In the genomic region with DNA sequence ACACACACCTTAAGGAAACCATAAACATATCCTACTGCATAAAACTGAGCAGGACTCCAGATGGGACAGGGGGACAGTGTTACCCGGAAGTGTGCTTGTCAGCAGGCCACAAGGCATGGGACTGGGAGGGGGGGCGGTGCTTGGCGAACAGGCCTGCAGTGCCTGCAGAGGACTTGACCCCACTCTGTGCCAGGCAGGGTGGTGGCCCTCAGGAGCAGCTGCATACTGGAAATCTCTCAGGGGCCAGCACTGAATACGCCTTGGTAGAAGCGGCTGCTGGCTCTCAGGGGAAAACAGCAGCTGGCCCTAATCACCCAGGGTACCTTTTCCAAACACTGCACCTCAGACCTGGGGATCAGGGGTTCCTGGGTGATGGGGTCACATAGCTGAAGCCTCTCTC, we compare ENCODE assay signal across 11 mouse cellular contexts. TPM values are rescaled to one million over a fixed set of nuclear protein-coding genes. Genes with fewer than 3 reads are reported as not detected.
DNase-seq lines count a peak whose midpoint lies in the region; ATAC-seq and TF ChIP-seq lines count a peak whose summit lies in the region.
"Had no signal": no experiment of that assay in that cellular context is flagged by ENCODE, and none has a peak within 500 bp of the region (broad histone marks: within the 10 kb centered on the region; RNA-seq: fewer than 3 reads in every experiment).

No protein-coding gene starts in this region.

- no peaks in the 10 kb centered on the region for H3K36me3 ChIP-seq in forebrain, embryonic 10.5 days (replicated peaks)
- H3K36me3 ChIP-seq in forebrain, embryonic 16.5 days (ENCODE audit: control insufficient read depth, insufficient read depth), result no peaks in the 10 kb centered on the region
- H3K36me3 ChIP-seq in kidney, embryonic 14.5 days (ENCODE audit: control insufficient read depth, insufficient read depth, low read length), result no peaks in the 10 kb centered on the region
- no peaks in the 10 kb centered on the region for H3K36me3 ChIP-seq in stomach, postnatal 0 days (ENCODE audit: control insufficient read depth, insufficient read depth, low read length)
- H3K36me3 ChIP-seq: heart, embryonic 13.5 days had no signal

- H3K27me3 ChIP-seq in forebrain, embryonic 10.5 days (ENCODE audit: poor library complexity, severe bottlenecking), result no peaks in the 10 kb centered on the region
- no peaks in the 10 kb centered on the region for H3K27me3 ChIP-seq in forebrain, embryonic 16.5 days (replicated peaks; ENCODE audit: control insufficient read depth, insufficient read depth, low read length)
- H3K27me3 ChIP-seq in kidney, embryonic 14.5 days (ENCODE audit: control insufficient read depth, insufficient read depth, low read length), result no peaks in the 10 kb centered on the region
- no peaks in the 10 kb centered on the region for H3K27me3 ChIP-seq in stomach, postnatal 0 days (ENCODE audit: control insufficient read depth, insufficient read depth, low read length)
- H3K27me3 ChIP-seq: heart, embryonic 13.5 days had no signal

- no peaks in the 10 kb centered on the region for H3K9me3 ChIP-seq in forebrain, embryonic 10.5 days
- no peaks in the 10 kb centered on the region for H3K9me3 ChIP-seq in forebrain, embryonic 16.5 days (ENCODE audit: control insufficient read depth, low read length)
- H3K9me3 ChIP-seq in kidney, embryonic 14.5 days (ENCODE audit: control insufficient read depth, low read length), result no peaks in the 10 kb centered on the region
- no peaks in the 10 kb centered on the region for H3K9me3 ChIP-seq in stomach, postnatal 0 days (ENCODE audit: control insufficient read depth, low read length)
- H3K9me3 ChIP-seq: heart, embryonic 13.5 days had no signal

- TF ChIP-seq EP300 in stomach, postnatal 0 days (optimal IDR thresholded peaks at IDR 0.05), result no peak

- 66% methylated on average over 5 of the region's 5 CpGs for WGBS in forebrain, embryonic 10.5 days
- WGBS in forebrain, embryonic 16.5 days, result 78% methylated on average over 5 of the region's 5 CpGs
- 50% methylated on average over 5 of the region's 5 CpGs for WGBS in kidney, embryonic 14.5 days
- 60% methylated on average over 5 of the region's 5 CpGs for WGBS in stomach, postnatal 0 days

- TF ChIP-seq CTCF in stomach, postnatal 0 days (IDR thresholded peaks at IDR 0.05; ENCODE audit: low read depth), result no peak

- no peak overlapping the region for H3K4me2 ChIP-seq in forebrain, embryonic 16.5 days (ENCODE audit: low read length)
- no peak overlapping the region for H3K4me2 ChIP-seq in kidney, embryonic 14.5 days (replicated peaks; ENCODE audit: low read depth, low read length)
- H3K4me2 ChIP-seq in stomach, postnatal 0 days (replicated peaks; ENCODE audit: low read depth), result no peak overlapping the region
- H3K4me2 ChIP-seq: heart, embryonic 13.5 days had no signal

- ATAC-seq in forebrain, embryonic 16.5 days, result no peak
- no peak for ATAC-seq in kidney, embryonic 14.5 days (ENCODE audit: low FRiP score, low TSS enrichment)
- peak; percentile 25; the same call in 1 of the 2 replicates for ATAC-seq in stomach, postnatal 0 days (ENCODE audit: low FRiP score, low TSS enrichment)

- no peak overlapping the region for H3K9ac ChIP-seq in forebrain, embryonic 16.5 days (replicated peaks; ENCODE audit: low read depth, low read length)
- H3K9ac ChIP-seq in kidney, embryonic 14.5 days (ENCODE audit: low read depth, low read length), result no peak overlapping the region
- H3K9ac ChIP-seq in stomach, postnatal 0 days (ENCODE audit: low read length), result no peak overlapping the region
- H3K9ac ChIP-seq: heart, embryonic 13.5 days had no signal

- H3K27ac ChIP-seq in forebrain, embryonic 10.5 days, result peak overlapping the region; percentile 63
- H3K27ac ChIP-seq in forebrain, embryonic 16.5 days (ENCODE audit: low read length), result no peak overlapping the region
- no peak overlapping the region for H3K27ac ChIP-seq in kidney, embryonic 14.5 days (ENCODE audit: low read depth, low read length)
- H3K27ac ChIP-seq in stomach, postnatal 0 days (replicated peaks), result no peak overlapping the region
- H3K27ac ChIP-seq: heart, embryonic 13.5 days had no signal

- H3K4me1 ChIP-seq in forebrain, embryonic 10.5 days, result peaks cover 59% of the 10 kb centered on the region
- H3K4me1 ChIP-seq in forebrain, embryonic 16.5 days (replicated peaks; ENCODE audit: control insufficient read depth, insufficient read depth, low read length), result peaks cover 11% of the 10 kb centered on the region
- peaks cover 11% of the 10 kb centered on the region for H3K4me1 ChIP-seq in kidney, embryonic 14.5 days (ENCODE audit: control insufficient read depth, insufficient read depth, low read length)
- H3K4me1 ChIP-seq in stomach, postnatal 0 days (replicated peaks; ENCODE audit: control insufficient read depth, insufficient read depth), result peaks cover 3% of the 10 kb centered on the region; the same call in 1 of the 2 replicates

- DNase-seq in forebrain, embryonic 10.5 days (ENCODE audit: extremely low spot score, low spot score), result no peak
- peak; percentile 43 for DNase-seq in kidney, postnatal 10 days
- peak; percentile 26 for DNase-seq in thymus, postnatal 14 days
- no peak for DNase-seq in thymus, adult 18-20 months
- no peak for DNase-seq in stomach, postnatal 0 days (ENCODE audit: low spot score)
- DNase-seq in yolk sac, embryonic 10.5 days (ENCODE audit: low spot score), result no peak
- DNase-seq: cerebellum, adult 2 months; liver had no signal

- H3K4me3 ChIP-seq in forebrain, embryonic 10.5 days, result no peak overlapping the region
- no peak overlapping the region for H3K4me3 ChIP-seq in forebrain, embryonic 16.5 days (replicated peaks; ENCODE audit: low read length)
- H3K4me3 ChIP-seq in kidney, embryonic 14.5 days (ENCODE audit: low read length), result no peak overlapping the region
- H3K4me3 ChIP-seq in stomach, postnatal 0 days (ENCODE audit: low read depth, low read length), result no peak overlapping the region
- H3K4me3 ChIP-seq: heart, embryonic 13.5 days had no signal

RNA-seq across cellular contexts. Expression of a gene that starts 29.2 kb away (rescaled TPM):
- 87.6 and 88.8 TPM in 2 replicates for polyA plus RNA-seq in forebrain, embryonic 10.5 days (2016; fragmentation: Nextera tagmentation; extraction: Ambion mirVana)
- 119 TPM in 2 replicates for polyA plus RNA-seq in forebrain, embryonic 16.5 days (2015; fragmentation: Nextera tagmentation; extraction: Ambion mirVana)
- 71.7 and 88.3 TPM in 2 replicates for polyA plus RNA-seq in kidney, embryonic 14.5 days (2014; fragmentation: Nextera tagmentation; extraction: Ambion mirVana)
- polyA plus RNA-seq in stomach, postnatal 0 days (2015; fragmentation: Nextera tagmentation; extraction: Ambion mirVana), result 32.0 and 32.2 TPM in 2 replicates

Comparison
In these comparisons a context has a peak if more than half of its experiments do, and no peak if none do; other contexts are left out.
1. DNase-seq: peak in kidney, postnatal 10 days (single experiment) and thymus, postnatal 14 days (single experiment); none in forebrain, embryonic 10.5 days (single experiment), thymus, adult 18-20 months (0 of 2), stomach, postnatal 0 days (single experiment) and yolk sac, embryonic 10.5 days (single experiment).